Mouse (Mus musculus): ENCODE results near the gene Tmem150c.

GRCm38 (mm10) chr5:100091263-100091594 lies 68.4 kb downstream of the Tmem150c start:
- no peak for TF ChIP-seq CTCF (IDR thresholded peaks at IDR 0.05; ENCODE audit: borderline replicate concordance, extremely low read depth, insufficient read depth, insufficient read length)
- TF ChIP-seq POLR2A (IDR thresholded peaks at IDR 0.05; ENCODE audit: borderline replicate concordance, extremely low read depth, insufficient read depth, insufficient read length, poor library complexity, severe bottlenecking) = no peak

All from brain, embryonic 14.5 days (tissue).